19 mouse cellular contexts compared by ENCODE assay signal in genomic region chr2:60345717-60346116, GRCm38 (mm10). TPM values are rescaled to one million over a fixed set of nuclear protein-coding genes. Genes with fewer than 3 reads are reported as not detected.
DNase-seq lines count a peak whose midpoint lies in the region; ATAC-seq and TF ChIP-seq lines count a peak whose summit lies in the region.
"Had no signal": no experiment of that assay in that cellular context is flagged by ENCODE, and none has a peak within 500 bp of the region (broad histone marks: within the 10 kb centered on the region; RNA-seq: fewer than 3 reads in every experiment).

No protein-coding gene starts in this region.

- 51% methylated on average over 7 of the region's 7 CpGs for WGBS in midbrain, embryonic 14.5 days
- WGBS in midbrain, embryonic 13.5 days: 51% methylated on average over 7 of the region's 7 CpGs
- 43% methylated on average over 7 of the region's 7 CpGs for WGBS in midbrain, embryonic 16.5 days

- H3K27ac ChIP-seq in midbrain, embryonic 14.5 days (replicated peaks; ENCODE audit: low read depth, low read length): no peak overlapping the region
- no peak overlapping the region for H3K27ac ChIP-seq in midbrain, embryonic 13.5 days
- H3K27ac ChIP-seq in midbrain, embryonic 16.5 days (ENCODE audit: low read length): no peak overlapping the region
- H3K27ac ChIP-seq: embryonic facial prominence, embryonic 13.5 days; heart, adult 2 months; heart, embryonic 13.5 days; hindbrain, embryonic 12.5 days; intestine, embryonic 15.5 days had no signal

- no peaks in the 10 kb centered on the region for H3K36me3 ChIP-seq in midbrain, embryonic 14.5 days (ENCODE audit: control insufficient read depth, insufficient read depth, low read length)
- no peaks in the 10 kb centered on the region for H3K36me3 ChIP-seq in midbrain, embryonic 13.5 days
- no peaks in the 10 kb centered on the region for H3K36me3 ChIP-seq in midbrain, embryonic 16.5 days (ENCODE audit: control insufficient read depth, insufficient read depth, low read length)
- H3K36me3 ChIP-seq: heart, embryonic 13.5 days; hindbrain, embryonic 12.5 days; intestine, embryonic 15.5 days had no signal

- H3K4me1 ChIP-seq in midbrain, embryonic 14.5 days (ENCODE audit: control insufficient read depth, insufficient read depth, low read length): peaks cover 8% of the 10 kb centered on the region; the same call in 1 of the 2 replicates
- peaks cover 15% of the 10 kb centered on the region for H3K4me1 ChIP-seq in midbrain, embryonic 13.5 days (replicated peaks)
- H3K4me1 ChIP-seq in midbrain, embryonic 16.5 days (ENCODE audit: control insufficient read depth, insufficient read depth, low read length): peaks cover 2% of the 10 kb centered on the region; the same call in 1 of the 2 replicates
- H3K4me1 ChIP-seq: embryonic facial prominence, embryonic 13.5 days; heart, embryonic 13.5 days; intestine, embryonic 15.5 days had no signal

- no peak for TF ChIP-seq CTCF in brain, embryonic 14.5 days (IDR thresholded peaks at IDR 0.05; ENCODE audit: borderline replicate concordance, extremely low read depth, insufficient read depth, insufficient read length)

- peak; percentile 34 for DNase-seq in heart, adult 11 months
- DNase-seq in heart, adult 8-10 months (ENCODE audit: low spot score): no peak
- peak; percentile 25 for DNase-seq in midbrain, embryonic 14.5 days
- DNase-seq in brain, embryonic 14.5 days (ENCODE audit: low read depth): peak; percentile 40
- DNase-seq: adrenal gland, adult 8-10 months; adrenal gland, postnatal 36 days; cerebellum, adult 11 months; cerebellum, adult 8-10 months; cerebellum, postnatal 14 days; gastrocnemius, postnatal 10 days; heart, postnatal 4 days had no signal

- no peaks in the 10 kb centered on the region for H3K9me3 ChIP-seq in midbrain, embryonic 14.5 days (ENCODE audit: control insufficient read depth, low read length)
- no peaks in the 10 kb centered on the region for H3K9me3 ChIP-seq in midbrain, embryonic 13.5 days
- H3K9me3 ChIP-seq in midbrain, embryonic 16.5 days (replicated peaks; ENCODE audit: control insufficient read depth, low read length, poor library complexity, severe bottlenecking): no peaks in the 10 kb centered on the region
- H3K9me3 ChIP-seq: embryonic facial prominence, embryonic 13.5 days; heart, embryonic 13.5 days; hindbrain, embryonic 12.5 days; intestine, embryonic 15.5 days had no signal

- no peak overlapping the region for H3K9ac ChIP-seq in midbrain, embryonic 14.5 days (replicated peaks; ENCODE audit: low read length)
- no peak overlapping the region for H3K9ac ChIP-seq in midbrain, embryonic 13.5 days (replicated peaks)
- H3K9ac ChIP-seq in midbrain, embryonic 16.5 days (ENCODE audit: low read depth, low read length): no peak overlapping the region
- H3K9ac ChIP-seq: embryonic facial prominence, embryonic 13.5 days; heart, embryonic 13.5 days; hindbrain, embryonic 12.5 days; intestine, embryonic 15.5 days had no signal

- peaks cover 3% of the 10 kb centered on the region; the same call in 1 of the 2 replicates for H3K27me3 ChIP-seq in midbrain, embryonic 14.5 days (ENCODE audit: control insufficient read depth, insufficient read depth, low read length)
- peaks cover 14% of the 10 kb centered on the region for H3K27me3 ChIP-seq in midbrain, embryonic 13.5 days
- no peaks in the 10 kb centered on the region for H3K27me3 ChIP-seq in midbrain, embryonic 16.5 days (ENCODE audit: control insufficient read depth, insufficient read depth, low read depth, low read length)
- H3K27me3 ChIP-seq: embryonic facial prominence, embryonic 13.5 days; heart, embryonic 13.5 days; hindbrain, embryonic 12.5 days; intestine, embryonic 15.5 days had no signal

- no peak for ATAC-seq in midbrain, embryonic 14.5 days (ENCODE audit: low FRiP score, low TSS enrichment)
- no peak for ATAC-seq in midbrain, embryonic 13.5 days
- ATAC-seq in midbrain, embryonic 16.5 days: 0 out of 2 replicates have a peak, but pooled peaks have one; percentile 42
- ATAC-seq: forebrain, embryonic 16.5 days; intestine, embryonic 15.5 days had no signal

- no peak overlapping the region for H3K4me2 ChIP-seq in midbrain, embryonic 14.5 days (ENCODE audit: low read length)
- H3K4me2 ChIP-seq in midbrain, embryonic 13.5 days (replicated peaks): no peak overlapping the region
- H3K4me2 ChIP-seq in midbrain, embryonic 16.5 days (ENCODE audit: low read length): no peak overlapping the region
- H3K4me2 ChIP-seq: embryonic facial prominence, embryonic 13.5 days; heart, embryonic 13.5 days; hindbrain, embryonic 12.5 days; intestine, embryonic 15.5 days had no signal

- TF ChIP-seq POLR2A in brain, embryonic 14.5 days (IDR thresholded peaks at IDR 0.05; ENCODE audit: borderline replicate concordance, extremely low read depth, insufficient read depth, insufficient read length, poor library complexity, severe bottlenecking): no peak

- H3K4me3 ChIP-seq in midbrain, embryonic 14.5 days (replicated peaks; ENCODE audit: low read depth, low read length): no peak overlapping the region
- no peak overlapping the region for H3K4me3 ChIP-seq in midbrain, embryonic 13.5 days (replicated peaks)
- no peak overlapping the region for H3K4me3 ChIP-seq in midbrain, embryonic 16.5 days (ENCODE audit: low read depth, low read length)
- H3K4me3 ChIP-seq: embryonic facial prominence, embryonic 13.5 days; heart, adult 2 months; heart, embryonic 13.5 days; hindbrain, embryonic 12.5 days; intestine, embryonic 15.5 days had no signal

RNA-seq across cellular contexts. Expression of gene Ly75, which starts 37.4 kb away (rescaled TPM):
- 1 to 10 TPM in 2 of 4 experiments, under 1 TPM in 2; 0.72 to 1.1 (median 1.0) TPM for total RNA-seq in heart, adult 8-10 months (2022)
- 0.58 and 0.96 TPM in 2 replicates for polyA plus RNA-seq in midbrain, embryonic 14.5 days (2014; fragmentation: Nextera tagmentation; extraction: Ambion mirVana)
- 0.52 and 0.68 TPM in 2 replicates for polyA plus RNA-seq in midbrain, embryonic 13.5 days (2015; fragmentation: Nextera tagmentation; extraction: Ambion mirVana)
- 0.57 and 0.86 TPM in 2 replicates for polyA plus RNA-seq in brain, embryonic 14.5 days (2012; rRNA removed)
- polyA plus RNA-seq in midbrain, embryonic 16.5 days (2015; fragmentation: Nextera tagmentation; extraction: Ambion mirVana): 1.6 TPM in 2 replicates
